Mouse (Mus musculus) embryo, embryonic 10 days (tissue): Measurements from ENCODE around the gene Trem3.
A peak's percentile ranks its signal among the peaks of the same experiment; 100 is the strongest.

ENCODE experiments used
- DNase-seq: peaks from one replicate; pipeline ENCODE4 v3.0.0-alpha.2; 2015; ENCODE audit warnings: low spot score

Gene Trem3

GRCm38 (mm10) chr17:48247221-48247928 is at the start of gene Trem3:
Gene Trem3, plus strand, starts transcription at chr17:48247777.
- DNase-seq, result no peak

- no peak for DNase-seq
Observed at GRCm38 (mm10) chr17:48203086-48203485, 44.5 kb upstream of the Trem3 start.

GRCm38 (mm10) chr17:48212596-48212995 is 35.0 kb upstream of the Trem3 start:
- no peak for DNase-seq

GRCm38 (mm10) chr17:48213511-48213910 is 34.1 kb upstream of the Trem3 start:
- DNase-seq, result no peak

GRCm38 (mm10) chr17:48215429-48215828 is 32.1 kb upstream of the Trem3 start:
- no peak for DNase-seq

GRCm38 (mm10) chr17:48230680-48231079 is 16.9 kb upstream of the Trem3 start:
- DNase-seq, result no peak

GRCm38 (mm10) chr17:48232518-48232917 is 15.1 kb upstream of the Trem3 start, which contains the start of gene Trem1:
Gene Trem1, plus strand, starts transcription at chr17:48232768.
- DNase-seq, result no peak

- DNase-seq, result no peak
Observed at GRCm38 (mm10) chr17:48233789-48234188, 13.8 kb upstream of the Trem3 start.

GRCm38 (mm10) chr17:48234550-48234949 is 13.0 kb upstream of the Trem3 start:
- no peak for DNase-seq

- DNase-seq, result no peak
Observed at GRCm38 (mm10) chr17:48235773-48236370, 11.7 kb upstream of the Trem3 start.

- DNase-seq, result no peak
Observed at GRCm38 (mm10) chr17:48237621-48238020, 10.0 kb upstream of the Trem3 start.

- DNase-seq, result no peak
Observed at GRCm38 (mm10) chr17:48249039-48249438, 1.5 kb downstream of the Trem3 start.

GRCm38 (mm10) chr17:48249501-48249900 is 1.9 kb downstream of the Trem3 start:
- DNase-seq, result no peak

GRCm38 (mm10) chr17:48250631-48251030 is 3.1 kb downstream of the Trem3 start:
- no peak for DNase-seq

- DNase-seq, result no peak
Observed at GRCm38 (mm10) chr17:48256575-48256974, 9.0 kb downstream of the Trem3 start.

GRCm38 (mm10) chr17:48261868-48262267 is 14.3 kb downstream of the Trem3 start:
- no peak for DNase-seq

- no peak for DNase-seq
Observed at GRCm38 (mm10) chr17:48263741-48264362, 16.3 kb downstream of the Trem3 start, which contains the start of gene Treml4. Gene Treml4, plus strand, starts transcription at chr17:48264295.

- DNase-seq, result no peak
Observed at GRCm38 (mm10) chr17:48264662-48265061, 17.1 kb downstream of the Trem3 start.

GRCm38 (mm10) chr17:48266138-48266537 is 18.6 kb downstream of the Trem3 start:
- DNase-seq, result peak; percentile 11

GRCm38 (mm10) chr17:48266610-48267304 is 19.2 kb downstream of the Trem3 start:
- no peak for DNase-seq

- DNase-seq, result no peak
Observed at GRCm38 (mm10) chr17:48267591-48267990, 20.0 kb downstream of the Trem3 start.

GRCm38 (mm10) chr17:48268276-48268675 is 20.7 kb downstream of the Trem3 start:
- no peak for DNase-seq

- DNase-seq, result no peak
Observed at GRCm38 (mm10) chr17:48269833-48270232, 22.3 kb downstream of the Trem3 start.
